Mouse (Mus musculus): ENCODE measurements at regions not wholly inside any gene's neighbourhood (a gene's known extent, or its start where the extent isn't known, plus 50 kb on each side); places are given as distances from the start of the nearest gene placed in this dataset.
A peak's percentile ranks its signal among the peaks of the same experiment; 100 is the strongest.

DNA sequence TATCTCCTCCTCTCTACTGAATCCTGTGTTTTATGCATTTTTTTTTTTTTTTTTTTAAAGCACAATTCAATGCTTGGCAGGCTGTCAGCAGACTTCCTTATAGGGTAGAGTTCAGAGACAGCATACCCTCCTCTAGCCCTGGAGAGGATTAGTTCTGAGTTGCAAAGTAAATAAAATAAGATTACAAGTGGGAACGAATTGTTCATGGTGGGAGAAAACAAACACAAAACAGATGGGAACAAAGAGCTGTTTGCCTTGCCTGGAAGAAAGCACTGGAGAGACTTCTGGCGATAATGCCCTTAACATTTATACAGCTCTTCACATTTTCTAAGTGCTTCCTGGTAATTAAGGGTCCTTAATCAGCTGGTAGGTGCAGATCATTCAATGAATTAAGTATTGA, 254.6 kb downstream of the Lmo7 start:
- DNase-seq (ENCODE audit: low read depth, low spot score) = peak; percentile 43

Measured in 3T3-L1 (cell line).